Mouse (Mus musculus) heart, embryonic 16.5 days (tissue): ENCODE measurements around the gene Dpp6. TPM values are rescaled to one million over a fixed set of nuclear protein-coding genes. Genes with fewer than 3 reads are reported as not detected.
A peak's percentile ranks its signal among the peaks of the same experiment; 100 is the strongest.

ENCODE experiments used
- ATAC-seq: fragments of 200-750 bp; cut with Nextera tagmentation; replicated peaks from 2 replicates; pipeline ENCODE4 v1.8.0; 2017; ENCODE audit warnings: moderate number of reproducible peaks; ENCODE audit not compliant: insufficient read depth, low FRiP score; ENCODE audit errors: extremely low read depth
- H3K27ac ChIP-seq: fragments of 300-500 bp; sonication (generic); 2 replicates; pipeline ENCODE4 v1.5.1; 2014; ENCODE audit warnings: mild to moderate bottlenecking, low read length, control low read depth, moderate library complexity
- H3K27me3 ChIP-seq: fragments of 300-500 bp; sonication (generic); 2 replicates; pipeline ENCODE4 v1.6.1; 2014; ENCODE audit warnings: low read length, mixed read lengths; ENCODE audit not compliant: control insufficient read depth, insufficient read depth
- H3K36me3 ChIP-seq: fragments of 300-500 bp; sonication (generic); 2 replicates; pipeline ENCODE4 v1.6.1; 2014; ENCODE audit not compliant: control insufficient read depth, insufficient read depth
- H3K4me1 ChIP-seq: fragments of 300-500 bp; sonication (generic); 2 replicates; pipeline ENCODE4 v1.6.1; 2014; ENCODE audit warnings: low read length, mixed read lengths; ENCODE audit not compliant: control insufficient read depth, insufficient read depth
- H3K4me2 ChIP-seq: fragments of 300-500 bp; sonication (generic); 2 replicates; pipeline ENCODE4 v1.6.1; 2014; ENCODE audit warnings: low read depth, mild to moderate bottlenecking, control low read depth, low read length
- H3K4me3 ChIP-seq: fragments of 300-500 bp; sonication (generic); 2 replicates; pipeline ENCODE4 v1.5.1; 2014; ENCODE audit warnings: mild to moderate bottlenecking, control low read depth, low read length
- H3K9ac ChIP-seq: fragments of 300-500 bp; sonication (generic); 2 replicates; pipeline ENCODE4 v1.6.1; 2014; ENCODE audit warnings: low read length, control low read depth
- H3K9me3 ChIP-seq: fragments of 300-500 bp; sonication (generic); replicated peaks from 2 replicates; pipeline ENCODE4 v1.6.1; 2016; ENCODE audit warnings: low read length; ENCODE audit not compliant: control insufficient read depth
- WGBS: fragments of 180-500 bp; shearing (Covaris S2); extraction: QIAGEN DNeasy Blood & Tissue Kit; methylation state at CpG from one replicate; pipeline ENCODE4 v1.1.7; 2014; 5-methylcytosine and 5-hydroxymethylcytosine counted together
- polyA plus RNA-seq: library from polyadenylated mRNA; unstranded; fragments of >200 nt; fragmentation: Nextera tagmentation; extraction: Ambion mirVana; gene quantifications from 2 replicates; pipeline ENCODE4 v1.2.1, GENCODE M21; 2015

Dpp6 gene
- polyA plus RNA-seq, 1 experiment from 2014 or later = 0.91 TPM

DNA sequence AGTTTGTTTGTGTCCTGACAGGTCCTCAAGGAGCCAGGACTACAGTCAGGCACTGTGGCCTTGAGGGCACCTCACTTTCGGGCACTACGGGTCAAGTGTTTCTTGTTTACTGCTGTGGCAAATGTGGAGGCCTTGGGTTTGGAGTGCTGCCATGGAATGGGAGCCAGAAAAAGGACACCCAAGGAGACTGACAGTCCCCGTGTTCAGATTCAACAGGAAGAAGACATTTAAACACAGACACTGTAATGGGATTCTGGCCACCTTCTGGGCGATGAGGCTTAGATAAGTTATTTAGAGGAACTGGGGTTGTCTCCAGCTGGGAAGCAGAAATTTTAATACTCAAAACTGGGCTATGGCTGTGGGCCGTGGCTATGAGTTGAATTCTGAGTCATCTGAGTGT, 913.7 kb downstream of the Dpp6 start:
- no peaks in the 10 kb centered on the region for H3K4me1 ChIP-seq
- no peak for ATAC-seq
- no peak overlapping the region for H3K9ac ChIP-seq
- no peaks in the 10 kb centered on the region for H3K27me3 ChIP-seq
- 49% methylated on average over 5 of the region's 5 CpGs for WGBS
- no peak overlapping the region for H3K27ac ChIP-seq
- H3K36me3 ChIP-seq = no peaks in the 10 kb centered on the region
- H3K4me3 ChIP-seq = no peak overlapping the region
- no peak overlapping the region for H3K4me2 ChIP-seq
- H3K9me3 ChIP-seq = no peaks in the 10 kb centered on the region

DNA sequence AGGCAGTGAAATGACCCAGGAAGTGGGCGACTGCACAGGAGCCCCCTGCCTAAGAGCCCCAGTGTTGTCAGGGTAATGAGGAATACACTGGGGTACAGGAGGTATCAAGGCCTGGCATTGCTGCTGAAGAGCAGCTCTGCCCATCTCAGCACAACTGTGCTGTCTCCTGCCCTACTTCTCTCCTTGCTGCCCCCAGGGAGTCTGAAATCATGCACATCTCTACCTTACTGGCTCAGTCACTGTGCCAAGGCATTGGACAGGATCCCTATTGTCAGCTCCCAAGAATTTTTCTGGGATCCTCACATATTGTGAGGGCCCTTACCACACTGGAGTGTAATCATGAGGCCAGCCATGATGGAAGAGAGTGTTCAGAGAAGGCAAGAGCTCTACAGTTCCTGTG, 914.4 kb downstream of the Dpp6 start:
- no peaks in the 10 kb centered on the region for H3K27me3 ChIP-seq
- WGBS = 69% methylated on average over 1 of the region's 1 CpGs
- no peak for ATAC-seq
- no peak overlapping the region for H3K9ac ChIP-seq
- H3K36me3 ChIP-seq = no peaks in the 10 kb centered on the region
- H3K4me3 ChIP-seq = no peak overlapping the region
- H3K27ac ChIP-seq = no peak overlapping the region
- H3K4me2 ChIP-seq = no peak overlapping the region
- no peaks in the 10 kb centered on the region for H3K9me3 ChIP-seq
- H3K4me1 ChIP-seq = no peaks in the 10 kb centered on the region

- no peak overlapping the region for H3K4me3 ChIP-seq
- H3K9me3 ChIP-seq = no peaks in the 10 kb centered on the region
- no peak for ATAC-seq
- H3K27ac ChIP-seq = no peak overlapping the region
- 55% methylated on average over 5 of the region's 5 CpGs for WGBS
- no peaks in the 10 kb centered on the region for H3K27me3 ChIP-seq
- no peak overlapping the region for H3K4me2 ChIP-seq
- H3K9ac ChIP-seq = no peak overlapping the region
- H3K4me1 ChIP-seq = no peaks in the 10 kb centered on the region
- H3K36me3 ChIP-seq = no peaks in the 10 kb centered on the region
These were observed 915.4 kb downstream of the Dpp6 start for GRCm38 (mm10) chr5:27732288-27732868.

GRCm38 (mm10) chr5:27737168-27737567, 920.2 kb downstream of the Dpp6 start:
- Histone ChIP-seq H3K36me3 (peaks cover 8% of the 10 kb centered on the region), H3K9me3 (no peaks in the 10 kb centered on the region), H3K27me3 (no peaks in the 10 kb centered on the region), H3K4me2 (no peak overlapping the region), H3K27ac (no peak overlapping the region), H3K4me3 (no peak overlapping the region), H3K9ac (no peak overlapping the region), H3K4me1 (no peaks in the 10 kb centered on the region)
- ATAC-seq = peak; percentile 60; the same call in 1 of the 2 replicates
- 4% methylated on average over 3 of the region's 3 CpGs for WGBS

DNA sequence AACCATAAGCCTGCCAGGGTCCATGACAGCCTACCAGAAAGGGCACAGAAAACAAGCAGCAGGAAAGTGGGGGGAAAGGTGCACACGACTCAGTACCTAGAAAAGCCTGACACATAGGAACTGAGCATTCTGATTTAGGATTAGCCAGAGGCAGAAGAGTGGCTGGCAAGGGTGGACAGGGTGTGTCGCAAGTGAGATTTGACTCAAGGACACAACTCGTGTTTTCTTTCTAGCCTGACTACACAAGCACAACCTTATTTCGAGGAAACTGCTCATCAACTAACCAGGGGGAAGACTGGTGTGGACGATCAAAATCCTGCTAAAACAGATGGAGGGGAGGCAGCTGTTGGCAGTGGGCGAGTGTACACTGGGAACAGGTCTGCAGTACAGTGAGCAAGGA, 922.2 kb downstream of the Dpp6 start:
- no peak overlapping the region for H3K4me3 ChIP-seq
- H3K36me3 ChIP-seq = peaks cover 26% of the 10 kb centered on the region
- no peak for ATAC-seq
- H3K9ac ChIP-seq = no peak overlapping the region
- no peaks in the 10 kb centered on the region for H3K9me3 ChIP-seq
- H3K4me2 ChIP-seq = no peak overlapping the region
- H3K4me1 ChIP-seq = no peaks in the 10 kb centered on the region
- no peak overlapping the region for H3K27ac ChIP-seq
- H3K27me3 ChIP-seq = no peaks in the 10 kb centered on the region
- 77% methylated on average over 6 of the region's 6 CpGs for WGBS

DNA sequence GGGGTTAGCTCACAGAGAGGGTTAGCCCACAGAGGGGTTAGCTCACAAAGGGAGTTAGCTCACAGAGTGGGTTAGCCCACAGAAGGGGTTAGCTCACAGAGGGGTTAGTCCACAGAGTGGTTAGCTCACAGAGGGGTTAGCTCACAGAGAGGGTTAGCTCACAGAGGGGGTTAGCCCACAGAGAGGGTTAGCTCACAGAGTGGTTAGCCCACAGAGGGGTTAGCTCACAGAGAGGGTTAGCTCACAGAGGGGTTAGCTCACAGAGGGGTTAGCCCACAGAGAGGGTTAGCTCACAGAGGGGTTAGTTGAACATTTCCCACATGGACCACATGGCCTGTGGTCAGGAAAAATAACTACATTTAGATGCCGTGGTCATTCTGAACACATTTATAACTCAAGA, 927.9 kb downstream of the Dpp6 start:
- H3K27ac ChIP-seq = no peak overlapping the region
- no peak overlapping the region for H3K9ac ChIP-seq
- WGBS = 91% methylated on average over 1 of the region's 1 CpGs
- H3K36me3 ChIP-seq = peaks cover 53% of the 10 kb centered on the region
- no peaks in the 10 kb centered on the region for H3K4me1 ChIP-seq
- ATAC-seq = no peak
- peaks cover 3% of the 10 kb centered on the region; the same call in 1 of the 2 replicates for H3K9me3 ChIP-seq
- H3K4me2 ChIP-seq = no peak overlapping the region
- no peaks in the 10 kb centered on the region for H3K27me3 ChIP-seq
- no peak overlapping the region for H3K4me3 ChIP-seq

DNA sequence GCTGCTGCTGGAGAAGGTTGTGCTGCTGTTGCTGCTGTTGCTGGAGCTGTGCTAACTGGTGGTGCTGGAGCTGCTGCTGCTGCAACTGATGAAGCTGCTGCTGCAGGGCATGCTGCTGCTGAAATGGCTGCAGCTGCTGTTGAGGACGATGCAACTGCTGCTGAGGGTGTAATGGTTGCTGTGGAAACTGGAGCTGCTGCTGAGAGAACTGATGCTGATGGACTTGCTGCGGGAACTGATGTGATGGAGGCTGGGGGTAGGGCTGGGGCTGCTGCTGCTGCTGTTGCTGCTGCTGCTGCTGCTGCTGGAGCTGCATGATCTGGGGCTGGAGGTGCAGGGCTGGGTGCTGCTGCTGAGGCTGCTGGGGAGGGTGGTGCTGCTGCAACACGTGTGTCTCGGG, 948.8 kb downstream of the Dpp6 start:
- Histone ChIP-seq H3K4me3 (no peak overlapping the region), H3K27ac (no peak overlapping the region), H3K4me1 (peaks cover 9% of the 10 kb centered on the region), H3K4me2 (no peak overlapping the region), H3K9ac (no peak overlapping the region), H3K36me3 (peaks cover 44% of the 10 kb centered on the region), H3K9me3 (no peaks in the 10 kb centered on the region), H3K27me3 (no peaks in the 10 kb centered on the region)
- no peak for ATAC-seq
- 91% methylated on average over 4 of the region's 4 CpGs for WGBS

GRCm38 (mm10) chr5:27767948-27768347, 950.9 kb downstream of the Dpp6 start:
- Histone ChIP-seq H3K27me3 (no peaks in the 10 kb centered on the region), H3K4me2 (no peak overlapping the region), H3K9me3 (no peaks in the 10 kb centered on the region), H3K4me1 (peaks cover 9% of the 10 kb centered on the region), H3K36me3 (peaks cover 46% of the 10 kb centered on the region), H3K27ac (no peak overlapping the region), H3K9ac (no peak overlapping the region), H3K4me3 (no peak overlapping the region)
- WGBS = 88% methylated on average over 5 of the region's 5 CpGs
- no peak for ATAC-seq
